Mouse (Mus musculus) ES-CJ7 (cell line): ENCODE data around the gene Tril.

Experiments used
- DNase-seq: peaks from one replicate; pipeline ENCODE4 v3.0.0; 2011; ENCODE audit warnings: low read depth, low spot score

Tril gene

DNA sequence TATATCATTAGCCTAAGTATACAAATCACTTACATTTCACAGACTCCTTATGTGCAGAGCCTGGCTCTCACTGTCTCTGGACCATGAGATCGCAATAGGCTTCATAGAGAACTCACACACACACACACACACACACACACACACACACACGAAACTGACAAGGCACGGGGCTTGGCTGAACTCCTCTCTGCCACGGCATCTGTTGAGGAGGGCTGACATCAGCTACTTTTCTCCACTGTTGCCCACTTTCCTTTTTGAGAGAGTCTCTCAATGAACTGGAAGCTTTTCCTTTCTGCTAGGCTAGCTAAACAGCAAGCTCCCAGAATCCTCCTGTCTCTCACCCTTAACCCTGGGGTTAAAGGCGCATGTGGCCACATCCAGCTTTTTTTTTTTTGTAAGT lies 14.6 kb downstream of the Tril start:
- no peak for DNase-seq

DNA sequence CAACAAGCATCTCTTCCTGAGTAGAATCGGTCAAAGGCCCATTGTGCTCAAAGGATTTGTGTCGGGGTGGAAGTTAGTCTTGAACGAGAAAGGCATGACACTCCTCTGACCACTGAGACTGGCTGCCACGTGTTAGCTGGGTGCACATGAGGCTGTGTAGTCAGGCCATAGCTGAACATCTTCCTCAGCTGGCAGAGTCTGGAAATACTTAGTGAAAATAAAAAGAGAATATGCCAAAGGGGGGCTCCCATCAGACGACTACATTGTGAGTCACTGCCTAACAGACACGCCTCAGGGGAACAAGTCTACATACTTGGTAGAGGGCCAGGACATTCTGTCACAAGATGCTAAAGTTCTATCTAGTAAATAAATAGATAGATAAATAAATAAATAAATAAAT lies 16.5 kb downstream of the Tril start:
- no peak for DNase-seq

DNA sequence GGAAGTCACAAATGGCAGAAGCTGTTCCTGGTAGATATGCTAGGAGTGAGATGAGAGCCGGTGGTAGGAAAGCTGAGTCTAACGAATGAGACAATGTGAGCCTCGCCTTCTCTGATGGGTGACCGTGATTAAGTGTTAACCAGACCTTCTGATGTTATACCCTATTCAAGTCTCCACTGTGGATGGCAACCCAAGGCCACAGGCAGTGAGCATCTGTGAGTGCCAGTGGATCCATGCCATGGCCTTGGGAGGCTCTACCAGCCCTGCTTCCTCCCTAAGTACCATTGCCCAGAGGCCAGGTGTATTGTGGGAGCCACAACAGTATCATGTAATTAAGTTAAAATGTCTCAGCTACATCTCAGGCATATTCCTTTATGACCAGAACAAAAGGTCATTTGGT lies 17.1 kb downstream of the Tril start:
- no peak for DNase-seq

DNA sequence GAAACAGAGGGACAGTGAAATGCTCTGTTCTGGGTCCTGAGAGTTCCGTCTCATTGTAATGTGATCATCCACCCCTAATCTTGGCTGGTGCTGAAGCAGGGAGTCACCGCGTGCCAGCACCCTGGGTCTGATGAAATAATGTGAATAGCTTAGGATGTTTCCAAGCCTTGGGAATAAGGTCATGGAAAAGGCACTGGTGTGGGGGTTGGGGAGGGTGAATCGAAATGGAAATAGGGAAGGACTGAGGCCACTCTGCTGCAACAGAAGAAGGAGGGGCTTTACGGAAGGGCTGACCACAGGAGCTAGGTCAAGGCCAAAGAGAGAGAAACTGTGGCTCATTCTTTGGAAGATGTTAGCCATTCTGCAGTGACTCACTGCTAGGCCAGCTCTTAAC lies 18.7 kb downstream of the Tril start:
- DNase-seq = peak; percentile 72

DNA sequence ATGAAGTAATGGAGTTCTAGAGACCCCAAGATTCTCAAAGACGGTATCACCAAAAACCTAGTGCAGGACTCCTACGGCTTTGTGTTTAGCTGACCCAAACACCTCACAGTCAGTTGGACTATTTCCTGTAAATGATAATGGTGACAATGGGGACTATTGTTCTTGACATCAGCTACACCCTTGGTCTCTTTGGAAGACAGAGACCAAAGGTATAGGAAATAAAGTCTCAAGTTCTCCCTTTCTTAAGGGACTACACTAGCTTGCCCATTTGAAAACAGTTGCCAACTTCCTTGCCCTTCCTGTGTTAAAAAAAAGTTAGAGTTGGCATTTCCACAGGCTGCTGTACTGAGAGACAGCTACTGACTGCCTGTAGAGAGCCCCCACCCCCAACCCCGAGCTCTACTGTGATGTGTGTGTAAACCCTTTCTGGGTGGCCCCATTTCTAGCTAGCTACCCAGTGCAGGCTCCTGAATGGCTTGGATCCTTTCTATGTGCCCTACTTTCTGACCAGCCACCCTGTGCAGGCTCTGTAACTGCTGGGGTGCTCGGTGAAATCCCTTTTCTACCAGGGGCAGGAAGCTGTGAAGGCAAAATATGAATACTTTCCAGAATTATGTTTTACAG lies 19.2 kb downstream of the Tril start:
- peak; percentile 90 for DNase-seq

DNA sequence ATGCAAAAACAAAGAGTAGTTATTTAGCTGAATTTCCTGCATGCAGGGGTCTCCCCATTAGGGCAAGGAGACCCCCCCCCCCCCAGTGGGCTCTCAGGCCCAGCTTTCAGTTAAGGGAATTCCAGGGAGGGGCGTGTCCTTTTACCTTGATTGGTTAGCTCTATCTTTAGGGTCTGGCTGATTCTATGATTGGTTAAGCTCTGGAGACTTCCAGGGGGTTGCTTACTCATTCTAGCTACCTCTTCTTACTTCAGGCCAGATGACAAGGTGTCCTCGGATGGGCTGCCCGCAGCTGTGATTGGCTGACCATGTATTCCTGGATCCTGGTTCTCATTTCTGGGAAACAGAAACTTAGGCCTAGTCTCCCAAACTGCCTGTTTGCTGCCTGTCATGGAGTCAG lies 21.8 kb downstream of the Tril start:
- DNase-seq = peak; percentile 53

DNA sequence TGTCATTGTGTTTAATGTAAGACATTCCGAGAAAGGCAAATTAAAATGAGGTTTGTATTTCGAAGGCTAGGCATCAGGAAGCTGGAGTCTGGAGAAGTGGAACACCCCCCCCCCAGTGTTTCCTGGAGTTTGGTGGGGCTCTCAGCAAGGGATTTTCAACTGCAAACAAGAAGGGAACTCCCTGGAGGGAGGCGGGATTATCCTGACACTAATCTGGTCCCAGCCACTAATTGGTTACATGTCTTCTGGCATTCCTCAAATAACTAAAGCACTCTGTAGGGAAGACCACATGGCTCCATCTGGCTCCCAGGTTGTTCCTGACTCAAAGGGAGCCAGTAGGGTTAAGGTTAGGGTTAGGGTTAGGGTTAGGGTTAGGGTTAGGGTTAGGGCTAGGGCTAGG lies 23.8 kb downstream of the Tril start:
- no peak for DNase-seq

DNA sequence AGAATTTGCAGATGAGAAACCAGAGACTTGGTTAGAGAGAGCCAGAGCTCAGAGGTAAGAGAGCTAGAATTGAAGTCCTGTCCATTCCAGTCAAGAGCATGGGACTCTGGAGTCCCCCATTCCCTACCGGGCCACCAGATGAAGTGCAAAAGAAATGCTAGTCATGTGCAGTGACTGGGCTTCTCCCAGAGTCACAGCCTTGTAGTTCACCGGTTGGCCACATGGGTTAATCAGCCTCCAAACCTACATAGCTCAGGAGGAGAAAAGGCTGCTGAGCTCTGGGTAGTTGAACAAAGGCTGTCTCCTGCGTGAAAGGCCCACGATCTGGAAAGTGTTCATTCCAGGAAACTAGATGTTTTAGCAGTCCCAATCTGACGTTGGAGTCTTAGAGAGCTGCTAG lies 24.8 kb downstream of the Tril start:
- DNase-seq = peak; percentile 91

DNA sequence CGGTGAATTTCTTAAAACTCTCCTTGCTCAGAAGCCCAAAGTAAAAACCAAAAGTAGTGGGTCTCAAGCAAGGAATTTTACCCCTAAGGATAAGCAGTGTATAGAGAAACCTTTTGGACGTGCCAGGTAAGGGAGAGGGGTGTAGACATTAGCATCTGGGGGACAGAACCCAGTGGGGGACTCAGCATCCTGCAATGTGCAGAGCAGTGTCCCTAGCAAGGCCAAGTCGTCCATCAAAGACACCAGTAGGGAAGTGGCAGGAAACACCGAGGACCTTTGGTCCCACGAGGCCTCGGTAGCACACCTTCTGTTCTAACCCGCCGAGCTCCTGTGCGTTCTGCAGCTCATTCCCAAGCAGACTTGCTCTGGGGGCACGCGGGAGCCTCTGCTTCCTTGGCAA lies 25.6 kb downstream of the Tril start:
- peak; percentile 35 for DNase-seq

DNA sequence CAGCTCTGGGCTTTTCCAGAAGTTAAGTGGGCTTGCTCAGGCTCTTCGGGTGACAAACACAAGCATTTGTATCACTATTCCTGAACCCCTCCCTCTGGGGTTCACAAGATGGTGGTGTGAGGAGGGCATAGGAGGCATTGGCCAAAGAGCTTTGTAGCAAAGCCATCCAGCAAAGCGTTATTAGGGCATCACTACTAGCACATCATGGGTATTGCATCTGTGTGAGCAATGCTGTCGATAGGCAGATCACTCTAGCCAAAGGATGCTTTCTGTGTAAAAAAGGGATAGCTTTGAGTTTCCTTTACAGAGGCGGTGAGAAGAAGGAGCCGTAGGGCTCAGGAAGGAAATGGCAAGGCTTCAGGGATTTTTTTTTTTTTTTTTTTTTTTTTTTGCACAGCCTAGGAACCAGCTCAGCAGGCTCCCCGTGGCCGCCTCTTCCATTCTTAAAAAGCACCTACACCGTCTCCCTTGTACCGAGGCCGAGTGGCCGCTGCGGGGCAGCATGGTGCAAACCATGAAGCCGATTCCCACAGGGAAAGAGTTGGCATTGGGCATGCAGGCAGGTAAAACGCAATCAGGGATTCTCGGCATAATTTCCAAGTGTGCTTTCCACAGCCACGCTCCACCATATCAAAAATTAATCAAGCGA lies 26.2 kb downstream of the Tril start:
- peak; percentile 84 for DNase-seq

DNA sequence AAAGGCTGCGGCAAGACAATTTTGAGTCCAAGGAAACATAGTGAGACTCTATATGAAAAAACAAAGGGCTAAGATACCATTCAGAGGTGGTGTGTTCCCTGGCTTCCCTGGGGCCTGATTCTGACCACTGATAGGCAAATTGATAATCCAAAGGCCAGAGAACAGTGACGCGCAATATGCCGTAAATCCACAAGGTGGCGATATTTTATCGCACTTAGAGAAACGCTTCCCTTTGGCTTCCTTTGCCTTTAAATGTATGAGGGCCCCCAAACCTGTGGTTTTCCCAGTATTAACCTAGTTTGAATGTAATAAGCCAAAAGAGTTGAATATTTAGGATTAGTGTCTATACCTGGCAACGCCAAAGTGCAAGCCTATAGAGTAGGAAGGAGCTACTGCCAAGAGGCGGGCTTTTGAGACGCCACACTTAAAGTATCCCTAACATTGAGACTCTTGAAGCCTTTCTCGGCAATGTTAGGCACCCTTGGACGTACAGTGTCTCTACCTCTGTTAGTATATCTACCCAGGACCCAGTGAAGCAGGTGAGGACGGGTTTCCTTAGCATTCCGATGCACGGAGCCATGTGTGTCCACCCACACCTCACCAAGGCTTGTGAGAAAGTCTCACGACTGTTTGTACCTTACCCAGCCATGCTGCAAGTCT lies 37.6 kb downstream of the Tril start:
- DNase-seq = peak; percentile 68

DNA sequence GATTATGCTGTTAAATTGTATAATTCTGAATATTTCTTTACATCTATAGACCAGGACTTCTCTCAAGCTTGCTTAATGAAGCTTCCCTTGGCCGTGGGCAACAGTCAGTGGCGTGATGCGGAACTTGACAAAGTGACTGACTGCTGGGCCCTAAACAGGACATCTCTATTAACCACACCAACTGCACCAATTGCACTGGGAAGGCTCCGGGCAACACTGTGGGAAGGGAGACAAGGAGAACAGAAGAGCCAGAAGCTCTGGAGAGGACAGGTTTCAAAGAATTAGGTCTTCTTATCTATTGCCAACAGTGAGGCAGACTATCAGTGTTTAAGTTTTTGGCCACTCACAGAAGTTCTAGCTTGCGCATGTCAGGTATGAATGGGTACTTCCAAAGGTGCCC lies 38.4 kb downstream of the Tril start:
- DNase-seq = no peak

DNA sequence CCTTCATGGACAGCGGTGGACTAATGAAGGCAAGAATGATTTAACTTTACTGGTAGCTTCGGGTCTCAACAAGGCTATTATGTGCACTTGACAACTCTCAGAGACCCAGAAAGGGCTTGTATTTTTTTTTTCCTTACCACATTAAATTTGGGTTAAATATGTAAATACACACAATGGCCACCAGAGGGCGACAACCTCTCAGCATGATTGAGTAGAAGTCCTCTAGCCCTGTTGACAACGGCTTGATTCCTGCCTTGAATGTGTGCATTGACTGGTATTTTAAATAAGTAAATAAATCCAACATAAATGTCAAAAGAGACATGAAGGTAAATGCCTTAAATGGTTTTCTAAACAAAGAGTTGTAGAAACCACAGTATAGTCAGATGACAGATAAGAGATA lies 39.5 kb downstream of the Tril start:
- DNase-seq = peak; percentile 72

DNA sequence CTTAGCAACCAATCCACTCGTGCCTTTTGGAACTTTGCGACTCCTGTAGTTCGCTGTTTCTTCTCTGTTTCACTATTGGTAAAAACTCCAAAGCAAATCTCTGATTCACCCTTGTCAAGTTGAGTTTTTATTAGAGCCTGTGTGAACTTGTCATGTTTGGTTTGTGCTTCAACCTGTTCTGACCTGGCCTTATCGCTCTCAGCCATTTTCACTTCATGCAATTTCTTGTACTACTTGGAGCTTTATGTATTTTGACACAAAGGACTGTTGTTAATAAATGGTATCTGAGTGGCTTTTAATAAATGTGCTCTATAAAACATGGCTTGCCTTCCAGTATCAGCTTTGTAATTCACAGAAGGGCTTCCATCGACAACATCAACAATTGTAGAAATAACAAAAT lies 40.6 kb downstream of the Tril start:
- no peak for DNase-seq

DNA sequence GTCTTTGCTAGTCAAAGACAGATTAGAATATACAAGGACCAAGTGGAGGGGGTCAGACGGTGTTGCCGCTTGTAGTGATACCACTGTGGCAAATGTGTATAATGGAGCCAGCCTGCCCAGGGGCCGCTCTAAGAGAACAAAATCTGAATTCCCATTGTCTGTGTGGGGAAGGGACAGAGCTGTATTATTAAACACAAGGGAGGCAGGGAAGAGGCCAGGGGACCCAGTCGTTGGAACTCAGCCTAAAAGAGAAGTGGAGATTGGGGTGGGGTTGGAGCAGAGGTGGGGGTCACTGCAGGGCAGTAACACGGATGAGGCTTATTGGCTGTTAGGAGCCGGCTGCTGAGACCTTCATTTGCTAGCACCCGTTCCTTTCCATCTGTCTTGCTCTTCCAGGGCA lies 41.1 kb downstream of the Tril start:
- no peak for DNase-seq

DNA sequence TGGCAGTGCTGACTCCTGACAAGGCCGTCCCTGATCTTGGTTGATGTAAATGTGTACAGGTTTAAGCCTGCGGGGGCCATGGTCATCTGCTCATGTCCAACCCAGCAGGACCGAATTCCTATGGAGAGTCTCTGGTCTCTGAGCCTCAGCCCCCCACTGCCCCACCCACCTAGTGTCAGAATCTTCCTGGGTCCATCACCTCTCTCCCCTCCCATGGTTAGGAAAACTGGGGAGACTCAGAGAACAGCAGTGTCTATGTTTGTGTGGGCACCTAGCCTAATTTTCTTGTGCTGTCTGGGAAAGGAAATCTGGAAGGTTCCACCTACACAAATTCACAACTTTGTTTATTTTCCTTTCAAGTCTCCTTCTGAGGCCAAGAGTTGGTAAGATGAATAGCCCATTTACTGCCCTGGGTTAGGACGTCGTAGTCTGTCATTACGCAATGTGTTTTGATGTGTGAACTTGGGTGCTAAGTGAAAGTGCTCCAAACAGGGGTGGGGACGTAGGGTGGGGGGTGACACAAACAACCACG lies 42.1 kb downstream of the Tril start:
- DNase-seq = no peak

DNA sequence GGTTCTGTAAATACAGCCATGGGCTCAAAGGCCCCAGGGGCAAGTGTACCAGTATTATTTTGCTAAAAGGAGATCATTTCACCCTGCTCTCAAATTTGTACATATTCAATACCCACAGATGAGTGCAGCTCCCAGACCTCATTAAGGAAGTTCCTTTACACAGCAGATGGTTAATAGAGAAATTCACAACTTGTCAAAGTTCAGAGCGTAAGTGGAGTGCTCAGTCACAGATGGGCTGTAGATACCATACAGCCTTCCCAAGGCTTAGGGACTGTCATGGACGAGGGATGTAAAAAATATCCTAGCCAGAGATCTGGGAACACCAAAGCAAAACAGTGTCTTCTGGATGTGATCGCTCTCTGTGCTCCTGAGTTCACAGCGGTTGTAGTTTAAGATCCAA lies 52.4 kb downstream of the Tril start:
- no peak for DNase-seq

DNA sequence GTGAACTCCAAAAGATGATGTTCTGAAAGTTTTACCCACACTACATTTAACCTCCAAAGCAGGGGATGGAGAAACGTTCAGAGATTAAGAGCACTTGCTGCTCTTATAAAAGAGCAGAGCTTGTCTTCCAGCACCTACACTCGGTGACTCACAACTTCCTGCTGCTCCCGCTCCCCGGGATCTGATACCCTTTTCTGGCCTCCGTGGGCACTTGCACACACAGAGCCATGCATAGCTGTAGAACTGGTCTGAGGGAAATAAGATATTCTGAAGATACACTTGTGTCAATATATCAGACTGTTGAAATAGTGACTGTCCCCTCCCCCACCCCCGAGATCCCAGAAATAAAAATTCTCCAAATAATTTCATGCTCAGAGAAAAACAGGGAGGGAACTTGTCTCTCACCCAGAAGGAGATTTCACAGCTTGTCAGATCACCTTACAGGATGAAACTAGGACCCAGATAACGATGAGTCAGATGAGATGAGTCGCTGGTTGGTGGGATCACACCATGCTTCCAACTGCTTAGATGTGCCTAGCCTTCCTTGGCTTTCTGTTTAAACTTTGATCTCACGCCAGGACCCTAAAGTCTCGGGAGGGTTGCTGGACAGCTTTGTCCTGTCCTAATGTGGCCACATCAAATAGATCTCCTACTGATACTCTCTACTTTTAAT lies 54.3 kb downstream of the Tril start:
- DNase-seq = no peak

DNA sequence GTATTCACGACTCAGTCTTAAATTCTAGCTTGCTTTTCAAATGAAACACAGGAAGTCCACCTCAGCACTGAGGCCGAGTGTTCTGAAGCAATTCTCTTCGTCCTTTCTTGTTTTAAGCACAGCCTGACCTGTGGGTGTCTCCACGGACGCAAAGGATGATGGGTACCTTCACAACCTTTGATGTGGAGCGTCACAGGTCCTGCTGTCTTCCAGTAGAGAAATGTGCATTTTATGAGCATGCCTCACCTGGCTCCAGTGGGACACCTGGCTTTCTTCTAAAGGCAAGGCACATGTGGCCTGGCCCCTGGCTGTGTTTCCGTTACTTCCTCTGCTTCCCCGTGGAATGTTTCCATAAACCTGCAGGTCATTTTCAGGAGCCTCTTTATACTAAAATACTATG lies 54.9 kb downstream of the Tril start:
- no peak for DNase-seq
